Mouse (Mus musculus): ENCODE measurements around the gene Fam50b.

The Fam50b gene

DNA sequence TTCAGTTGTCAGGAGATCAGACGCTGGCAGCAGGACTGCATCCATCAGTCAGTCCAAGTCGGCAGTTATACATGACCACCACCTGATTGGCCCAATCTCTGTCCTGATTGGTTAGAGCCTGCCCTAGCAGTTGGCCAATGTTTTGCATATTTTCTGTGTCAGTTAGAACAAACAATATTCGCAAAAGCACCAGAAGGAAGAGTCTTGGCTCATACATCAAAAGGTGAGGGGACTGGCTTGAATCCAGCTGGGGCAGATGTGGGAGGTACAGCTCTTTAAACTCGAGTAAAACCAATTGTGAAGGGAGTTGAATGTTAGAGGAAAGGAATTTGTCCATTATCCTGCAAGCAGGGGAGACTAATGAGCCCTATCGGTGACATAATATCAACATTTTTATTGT lies at the start of gene Fam50b:
Gene Fam50b, plus strand, starts transcription at position 165 of the 400 bp plus-strand sequence.
- DNase-seq (ENCODE audit: low read depth, low spot score) = no peak

DNA sequence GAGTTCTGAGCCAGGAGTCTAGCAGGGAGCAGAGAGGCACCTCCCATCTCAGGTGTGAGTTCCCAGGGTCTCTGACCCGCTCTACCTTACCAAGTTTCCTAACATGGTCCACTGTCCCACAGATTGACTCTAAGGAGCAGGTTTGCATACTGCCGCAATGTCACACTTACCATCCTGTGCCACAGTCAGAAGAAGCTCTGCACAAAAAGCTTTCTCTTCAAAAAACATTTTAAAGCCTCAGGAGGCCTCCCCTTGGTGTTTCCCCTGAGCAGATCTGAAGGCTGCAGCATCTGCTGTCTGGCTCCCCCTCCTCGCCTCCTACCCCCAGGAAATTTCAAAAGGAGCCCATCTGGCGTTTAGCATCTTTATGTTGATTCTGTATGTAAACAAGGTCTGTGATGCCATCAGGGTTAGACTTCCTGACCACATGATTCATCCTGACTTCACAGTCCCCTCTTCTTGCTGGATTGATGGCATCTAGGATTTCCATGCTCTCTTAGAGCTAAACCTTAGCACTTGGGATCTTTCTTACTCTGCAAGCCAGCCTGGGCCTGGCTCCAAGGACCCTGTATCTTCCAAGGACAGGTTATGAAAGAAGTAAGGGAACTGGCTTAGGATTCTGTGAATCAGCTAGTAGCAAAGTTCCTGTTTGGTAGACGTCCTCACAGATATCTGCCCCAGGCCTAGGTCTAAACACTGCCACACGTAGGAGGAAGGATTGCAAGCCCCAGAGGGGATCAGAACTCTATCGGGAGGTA lies 49.5 kb upstream of the Fam50b start:
- DNase-seq (ENCODE audit: low read depth, low spot score) = no peak

DNA sequence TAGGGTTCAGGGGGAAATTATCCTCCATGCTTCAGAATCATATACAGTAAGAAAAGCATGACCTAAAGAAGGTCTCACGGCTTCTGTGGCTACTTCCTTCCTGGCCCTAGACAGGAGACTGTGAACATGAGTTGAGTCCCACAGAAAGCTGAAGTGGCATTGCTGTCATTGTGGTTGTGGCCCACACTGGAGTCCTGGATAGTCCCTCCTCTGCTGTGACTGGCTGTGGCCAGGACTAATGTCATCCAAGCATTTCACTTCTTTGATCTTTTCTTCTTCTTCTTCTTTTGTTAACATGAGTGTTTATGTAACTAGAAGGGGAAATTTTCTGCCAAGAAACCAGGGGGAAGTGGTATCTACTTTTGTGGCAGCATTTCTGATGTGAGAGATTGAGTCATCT lies 43.6 kb upstream of the Fam50b start:
- no peak for DNase-seq (ENCODE audit: low read depth, low spot score)

DNA sequence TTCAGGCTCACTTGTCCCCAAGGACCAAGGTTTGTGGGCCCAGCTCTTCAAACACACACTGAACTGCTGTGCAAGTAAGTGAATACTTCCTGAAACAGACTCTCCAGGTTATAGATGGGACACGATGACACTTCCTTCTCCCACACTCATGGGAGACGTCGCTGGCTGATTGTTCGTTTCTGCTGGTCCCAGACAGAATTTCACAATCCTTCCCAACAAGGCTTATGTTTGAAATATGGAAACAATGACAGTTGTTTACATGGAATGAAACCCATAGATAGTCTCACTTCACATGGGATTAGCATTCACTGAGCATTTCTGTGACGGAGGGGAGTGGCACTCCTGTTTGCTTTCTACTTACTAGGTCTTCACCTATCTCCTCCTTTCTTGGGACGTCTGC lies 41.5 kb upstream of the Fam50b start:
- DNase-seq (ENCODE audit: low read depth, low spot score) = no peak

DNA sequence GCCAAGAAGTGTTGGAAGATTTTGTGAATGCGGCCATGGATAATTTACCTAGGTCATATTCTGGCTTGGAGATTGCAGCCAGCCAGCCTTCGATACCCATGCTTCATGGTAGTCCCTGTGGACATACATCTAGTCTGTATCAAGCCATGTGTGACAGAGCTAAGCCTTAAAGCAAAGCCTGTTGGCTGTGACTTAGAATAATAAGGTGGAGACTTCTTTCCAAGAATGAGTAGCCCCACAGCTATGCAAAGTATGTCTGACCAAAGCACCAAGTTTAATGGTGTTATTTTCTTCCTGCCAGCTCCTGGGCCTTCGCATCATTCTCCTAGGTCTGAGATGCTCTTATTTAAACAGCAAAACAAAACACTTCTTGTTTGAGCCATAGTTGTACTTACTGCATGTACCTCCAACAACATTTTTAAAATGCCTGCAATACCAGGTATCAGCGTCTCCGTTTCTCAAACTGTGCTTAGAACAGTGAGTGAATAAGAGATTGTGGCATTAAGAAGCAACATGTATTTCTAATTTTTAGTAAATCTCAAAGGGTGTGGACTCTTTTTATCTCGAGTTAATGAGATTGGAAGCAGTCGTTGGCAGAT lies 37.8 kb upstream of the Fam50b start:
- no peak for DNase-seq (ENCODE audit: low read depth, low spot score)

DNA sequence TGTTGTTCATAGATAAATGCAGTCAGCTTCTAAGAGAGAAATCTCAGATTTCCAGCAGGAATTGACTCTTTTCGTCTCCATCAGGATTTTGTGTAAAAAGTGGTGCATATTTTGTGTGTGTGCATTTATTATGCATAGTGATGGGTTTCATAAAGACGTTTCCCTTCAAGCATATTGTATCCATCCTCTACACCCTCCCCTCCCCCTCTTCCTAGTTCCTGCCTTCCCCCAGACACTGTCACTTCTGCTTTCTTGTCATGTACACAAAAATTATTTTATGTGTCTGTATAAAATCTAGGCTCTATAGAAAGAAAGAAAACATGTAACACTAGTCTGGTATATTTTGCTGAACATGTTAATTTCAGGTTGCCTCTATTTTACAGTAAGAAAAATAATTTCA lies 34.6 kb upstream of the Fam50b start:
- no peak for DNase-seq (ENCODE audit: low read depth, low spot score)

DNA sequence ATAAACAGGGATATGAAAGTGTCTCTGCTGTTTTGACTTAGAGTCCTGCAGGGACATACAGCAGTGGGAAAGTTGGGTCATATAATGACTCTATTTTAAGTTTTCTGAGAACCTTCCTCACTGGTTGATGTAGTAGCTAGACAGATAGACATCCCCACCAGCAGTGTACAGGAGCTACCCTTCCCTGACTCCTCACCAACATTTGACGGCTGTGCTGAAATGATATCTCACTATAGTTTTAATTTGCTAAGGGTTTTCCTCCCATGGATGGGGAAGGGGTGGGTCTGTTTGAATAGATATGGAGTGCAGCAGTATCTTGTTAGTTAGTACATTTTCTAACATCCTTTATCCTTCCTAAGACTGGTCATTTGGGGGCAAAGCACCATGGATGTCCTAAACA lies 34.0 kb upstream of the Fam50b start:
- DNase-seq (ENCODE audit: low read depth, low spot score) = no peak

DNA sequence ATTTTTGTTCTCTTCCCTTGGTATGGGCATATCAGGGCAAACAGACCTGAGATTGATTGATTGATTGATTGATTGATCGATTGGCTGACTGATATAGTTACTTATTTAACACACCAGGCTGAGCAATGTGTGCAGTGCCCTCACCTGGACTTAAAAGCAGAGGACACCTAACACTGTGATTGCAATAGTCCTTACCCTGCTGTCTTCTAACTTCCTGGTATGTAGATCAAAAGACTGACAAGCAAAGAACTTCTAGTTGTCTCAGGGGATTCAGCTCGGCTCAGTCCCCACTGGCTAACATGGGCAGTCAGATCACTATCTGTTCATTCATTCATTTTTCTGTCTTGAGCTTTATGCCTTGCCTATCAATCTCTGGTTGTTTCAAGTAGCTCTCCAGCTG lies 31.3 kb upstream of the Fam50b start:
- no peak for DNase-seq (ENCODE audit: low read depth, low spot score)

DNA sequence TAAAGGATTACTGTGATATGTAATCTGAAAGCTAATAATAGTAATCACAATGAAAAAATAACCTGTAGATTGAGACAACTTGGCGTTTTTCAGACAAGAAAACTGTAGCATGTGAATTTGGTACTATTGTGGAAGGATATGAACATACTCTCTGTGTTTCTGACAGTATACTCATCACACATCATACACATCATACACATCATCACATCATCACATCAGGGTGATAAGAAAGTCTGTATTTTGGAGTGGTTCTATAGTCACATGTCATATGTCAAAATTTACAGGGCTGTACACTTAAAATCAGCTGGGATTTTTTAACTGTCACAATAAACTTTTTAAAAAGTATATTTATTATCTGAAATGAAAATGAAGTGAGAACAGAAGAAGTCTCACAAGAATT lies 30.9 kb upstream of the Fam50b start:
- no peak for DNase-seq (ENCODE audit: low read depth, low spot score)

DNA sequence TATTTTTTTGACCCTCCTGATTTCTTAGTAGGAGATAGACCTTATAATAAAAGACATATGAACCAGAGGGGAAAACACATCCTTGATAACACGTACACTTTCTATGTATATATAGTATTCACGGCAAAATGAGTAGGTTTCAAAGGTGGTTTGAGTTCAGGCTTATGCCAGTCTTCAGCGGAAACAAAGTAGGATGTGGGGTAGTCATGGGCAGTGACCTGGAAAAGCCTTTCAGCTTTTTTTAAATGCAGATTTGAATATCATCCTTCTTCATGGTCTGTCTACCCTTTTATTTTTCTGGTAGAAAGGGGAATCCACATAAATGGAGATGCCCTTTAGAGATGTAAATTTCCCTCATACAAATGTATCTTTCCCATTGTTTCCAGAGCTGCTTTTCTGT lies 29.8 kb upstream of the Fam50b start:
- no peak for DNase-seq (ENCODE audit: low read depth, low spot score)

DNA sequence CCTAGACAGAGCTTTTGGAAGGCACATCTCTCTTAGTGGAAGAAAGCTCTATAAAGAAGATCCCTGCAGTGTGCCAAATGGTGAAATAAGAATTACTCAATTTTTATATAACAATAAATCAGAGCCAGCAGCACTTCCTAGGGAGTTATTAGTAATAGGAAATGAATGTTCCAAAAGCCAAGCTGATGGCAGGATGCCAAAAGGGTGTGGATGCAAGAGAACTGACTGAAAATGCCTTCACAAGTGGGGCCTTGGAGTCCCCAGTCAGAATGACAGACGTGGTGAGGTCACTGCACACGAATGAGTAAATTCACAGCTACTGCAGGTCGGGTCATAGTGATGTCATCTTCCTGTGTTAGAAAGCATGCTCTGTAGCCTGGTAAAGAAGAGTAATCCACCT lies 25.7 kb upstream of the Fam50b start:
- no peak for DNase-seq (ENCODE audit: low read depth, low spot score)

DNA sequence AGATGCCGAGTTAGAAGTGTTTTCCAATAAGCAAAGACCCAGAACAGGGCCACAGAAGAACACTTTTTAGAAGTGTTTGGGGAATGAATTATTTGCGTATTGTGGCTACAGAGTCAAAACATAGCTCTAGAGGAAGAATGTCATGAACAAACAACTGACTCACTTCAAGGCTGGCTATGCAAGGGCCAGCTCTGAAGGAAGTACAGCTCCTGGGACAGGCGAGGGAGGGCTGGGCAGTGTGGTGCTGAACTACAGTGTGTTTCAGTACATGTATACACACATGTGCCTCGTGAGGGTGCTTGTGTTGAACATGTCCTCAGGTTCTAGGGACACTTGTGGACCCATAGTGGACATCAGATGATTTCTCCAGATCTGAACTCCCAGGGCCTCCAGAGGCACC lies 25.1 kb upstream of the Fam50b start:
- no peak for DNase-seq (ENCODE audit: low read depth, low spot score)

DNA sequence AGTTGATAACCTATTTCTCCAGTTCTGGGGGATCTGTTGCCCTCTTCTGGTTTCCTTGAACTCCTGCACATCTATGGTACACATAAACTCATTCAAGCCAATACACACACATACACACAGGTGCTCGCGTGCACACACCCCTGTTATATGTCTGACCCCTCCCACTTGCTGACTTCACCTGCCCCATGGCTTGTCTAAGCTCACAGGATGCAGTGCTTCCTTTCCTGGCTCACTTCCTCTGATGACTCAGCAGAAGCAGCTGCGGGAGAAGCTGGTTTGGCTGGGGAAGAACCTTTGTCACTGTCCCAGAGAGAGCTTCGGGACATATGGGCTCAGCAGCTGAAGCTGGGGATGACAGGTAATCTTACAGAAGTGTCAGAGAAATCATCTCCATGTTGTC lies 23.2 kb upstream of the Fam50b start:
- DNase-seq (ENCODE audit: low read depth, low spot score) = no peak

DNA sequence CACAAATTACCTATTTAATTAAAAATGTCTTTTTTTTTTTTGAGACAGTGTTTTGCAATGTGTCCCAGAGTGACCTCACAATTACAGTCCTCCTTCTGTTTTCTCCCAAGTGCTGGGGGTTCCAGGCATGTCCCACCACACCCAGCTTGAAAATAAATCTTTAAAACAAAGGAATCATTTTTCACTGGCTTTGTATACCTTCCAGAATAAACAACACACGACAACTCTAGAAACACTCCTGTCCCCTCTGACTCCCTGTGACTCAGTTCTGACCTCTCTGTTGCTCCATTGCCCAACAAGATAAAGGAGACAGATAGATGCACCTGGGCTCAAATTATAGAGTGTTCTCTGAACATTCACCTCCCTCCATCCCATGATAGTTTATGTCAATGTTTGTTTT lies 21.8 kb upstream of the Fam50b start:
- DNase-seq (ENCODE audit: low read depth, low spot score) = no peak

DNA sequence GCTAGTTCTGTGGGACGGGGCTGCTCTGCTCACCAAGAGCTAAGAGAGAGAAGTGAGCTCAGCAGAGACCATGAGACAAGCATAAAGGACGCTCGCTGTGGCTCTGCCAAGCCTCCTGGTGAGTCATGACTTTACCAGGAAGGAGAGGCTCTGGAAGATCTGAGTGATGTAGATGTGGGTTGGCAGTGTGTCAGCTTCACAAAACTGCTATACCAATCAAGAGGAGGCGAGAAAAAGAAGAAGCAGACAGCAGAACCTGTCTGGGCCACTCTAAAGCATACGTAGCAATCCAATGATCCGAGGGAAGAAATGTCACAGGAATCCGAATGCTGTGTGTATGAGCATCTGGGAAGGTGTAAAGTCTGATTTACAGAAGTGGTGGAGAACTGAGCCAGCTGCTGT lies 19.2 kb upstream of the Fam50b start:
- DNase-seq (ENCODE audit: low read depth, low spot score) = no peak

DNA sequence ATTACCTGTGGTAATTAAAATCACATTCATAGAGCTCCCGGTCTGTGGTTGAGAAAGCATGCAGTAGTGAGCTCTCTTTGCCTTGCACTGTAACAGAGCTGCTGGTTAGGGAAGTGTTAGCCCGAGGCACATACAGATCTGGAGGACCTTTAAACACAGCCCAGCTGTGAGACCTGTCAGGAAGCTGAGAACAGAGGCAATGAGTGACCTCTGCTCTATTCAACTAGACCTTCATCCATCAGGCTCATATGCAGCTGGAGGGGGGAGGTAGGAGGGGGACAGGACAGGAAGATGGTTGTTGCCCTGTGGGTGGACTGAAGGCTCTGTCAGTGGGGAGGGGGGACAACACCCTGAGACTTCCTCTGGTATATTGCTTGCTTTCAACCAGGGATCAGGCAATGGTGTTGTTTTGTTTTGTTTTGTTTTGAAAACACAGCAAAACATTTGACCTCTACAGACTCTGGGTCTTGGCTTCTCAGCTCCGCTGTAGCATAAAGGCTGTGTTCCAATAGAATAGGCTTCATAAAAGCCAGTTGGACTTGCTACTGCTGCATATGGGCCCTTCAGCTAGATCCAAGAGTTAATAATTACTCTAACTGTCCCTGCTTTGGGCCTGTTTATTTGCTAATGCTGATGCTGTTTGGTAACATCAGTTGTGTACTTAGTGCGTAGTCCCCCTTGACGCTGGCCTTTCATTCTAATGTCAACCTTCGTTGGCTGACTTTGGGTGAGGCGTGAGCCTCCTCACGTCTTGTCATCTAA lies 9.6 kb upstream of the Fam50b start:
- DNase-seq (ENCODE audit: low read depth, low spot score) = no peak

DNA sequence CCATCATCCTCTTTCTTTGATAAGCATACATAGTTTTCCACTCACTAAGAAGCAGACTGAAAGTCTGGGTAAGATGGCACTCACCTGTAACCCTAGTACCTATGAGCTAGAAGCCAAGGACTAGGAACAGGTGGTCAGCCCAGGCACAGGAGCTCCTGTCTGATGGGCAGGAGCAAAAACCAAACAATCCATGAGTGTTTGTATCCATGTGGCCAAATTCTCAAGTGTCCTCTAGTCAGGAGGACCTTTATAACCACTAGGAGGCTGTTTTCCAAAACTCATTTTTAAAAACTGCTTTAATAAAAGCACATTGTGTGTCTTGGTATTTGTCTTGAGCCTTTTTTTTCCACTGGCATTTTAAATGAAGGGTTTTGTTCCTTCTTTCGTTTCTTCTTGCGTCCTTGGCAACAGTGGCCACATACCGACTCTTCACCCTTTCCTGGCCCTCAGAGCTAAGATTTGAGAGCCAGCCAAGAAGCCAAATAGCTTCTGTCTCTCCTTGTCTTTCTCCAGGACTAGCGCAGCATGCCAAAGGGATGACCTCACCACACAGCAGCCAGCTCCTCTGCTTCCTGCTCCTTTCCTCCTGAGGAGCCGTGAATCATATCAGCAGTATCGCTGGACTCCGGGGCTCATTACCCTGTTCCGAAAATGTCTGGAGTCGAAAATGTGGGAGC lies 8.7 kb upstream of the Fam50b start:
- DNase-seq (ENCODE audit: low read depth, low spot score) = no peak

DNA sequence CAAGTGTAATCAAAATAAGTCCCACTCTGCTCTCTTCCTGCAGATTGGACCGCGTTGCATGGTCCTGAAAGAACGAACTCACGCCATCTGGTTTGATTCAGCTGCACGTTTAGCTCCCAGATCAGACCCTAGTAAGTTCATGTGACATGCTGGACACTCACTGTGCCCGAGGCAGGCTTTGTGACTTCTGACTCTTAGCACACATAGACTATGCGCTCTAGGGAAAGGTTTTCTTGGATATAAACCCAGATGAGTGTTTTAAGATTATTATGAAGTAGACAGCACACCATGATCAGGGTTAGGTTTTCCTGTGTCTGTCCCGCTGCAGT lies 8.2 kb upstream of the Fam50b start:
- DNase-seq (ENCODE audit: low read depth, low spot score) = no peak

DNA sequence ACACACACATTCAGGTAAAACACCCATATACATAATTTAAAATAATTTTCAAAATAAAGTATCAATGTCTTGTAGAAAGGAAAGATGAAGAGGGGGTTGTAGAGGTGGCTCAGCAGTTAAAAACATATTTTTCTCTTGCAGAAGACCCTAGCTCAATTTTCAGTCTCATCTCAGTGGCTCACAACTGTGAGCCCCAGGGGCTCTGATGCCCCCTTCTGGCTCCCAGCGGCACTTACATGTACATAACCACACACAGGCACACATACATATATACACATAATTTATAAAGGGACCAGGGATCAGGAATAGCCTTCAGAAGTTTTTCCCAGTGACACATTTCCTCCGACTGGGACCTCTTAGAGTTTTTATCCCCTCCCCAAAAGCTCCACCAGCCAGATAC lies 7.6 kb upstream of the Fam50b start:
- DNase-seq (ENCODE audit: low read depth, low spot score) = no peak

DNA sequence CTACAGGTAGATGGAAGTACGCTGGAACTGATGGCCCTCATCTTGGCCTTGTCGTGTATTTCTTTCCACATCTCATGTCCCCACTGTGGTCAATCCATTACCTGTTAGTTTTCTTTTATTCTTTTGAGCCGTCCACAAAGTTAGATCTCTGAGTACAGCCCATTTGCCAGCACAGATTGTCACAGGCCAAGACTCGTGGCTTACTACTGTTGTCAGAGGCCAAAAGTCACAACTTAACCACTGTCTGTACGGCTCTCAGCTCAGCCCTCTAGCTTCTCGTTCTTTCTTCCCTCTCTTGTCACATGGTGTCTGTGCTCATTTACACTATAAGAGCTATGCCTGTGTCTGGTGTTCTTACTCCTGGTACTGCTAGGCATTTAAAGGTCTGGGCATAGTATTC lies 3.1 kb upstream of the Fam50b start:
- DNase-seq (ENCODE audit: low read depth, low spot score) = no peak

DNA sequence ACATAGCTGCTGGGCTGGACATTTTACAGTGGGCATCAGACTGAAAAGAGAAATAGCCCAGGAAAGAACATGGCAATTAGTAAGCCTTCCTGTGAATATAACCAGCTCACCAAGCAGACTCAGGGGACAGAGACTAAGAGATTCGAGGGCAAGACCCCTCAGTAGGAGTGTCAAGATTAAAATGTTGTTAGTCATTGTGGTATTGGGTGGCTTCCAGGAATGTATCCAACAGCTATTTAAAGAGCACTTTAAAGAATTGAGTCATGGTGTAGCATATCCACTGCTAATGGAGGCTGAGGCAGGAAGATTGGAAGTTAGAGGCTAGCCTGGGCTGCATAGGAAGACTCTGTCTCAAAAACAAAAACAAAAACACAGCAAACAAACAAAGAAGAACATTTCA lies 870 bp upstream of the Fam50b start:
- DNase-seq (ENCODE audit: low read depth, low spot score) = no peak

DNA sequence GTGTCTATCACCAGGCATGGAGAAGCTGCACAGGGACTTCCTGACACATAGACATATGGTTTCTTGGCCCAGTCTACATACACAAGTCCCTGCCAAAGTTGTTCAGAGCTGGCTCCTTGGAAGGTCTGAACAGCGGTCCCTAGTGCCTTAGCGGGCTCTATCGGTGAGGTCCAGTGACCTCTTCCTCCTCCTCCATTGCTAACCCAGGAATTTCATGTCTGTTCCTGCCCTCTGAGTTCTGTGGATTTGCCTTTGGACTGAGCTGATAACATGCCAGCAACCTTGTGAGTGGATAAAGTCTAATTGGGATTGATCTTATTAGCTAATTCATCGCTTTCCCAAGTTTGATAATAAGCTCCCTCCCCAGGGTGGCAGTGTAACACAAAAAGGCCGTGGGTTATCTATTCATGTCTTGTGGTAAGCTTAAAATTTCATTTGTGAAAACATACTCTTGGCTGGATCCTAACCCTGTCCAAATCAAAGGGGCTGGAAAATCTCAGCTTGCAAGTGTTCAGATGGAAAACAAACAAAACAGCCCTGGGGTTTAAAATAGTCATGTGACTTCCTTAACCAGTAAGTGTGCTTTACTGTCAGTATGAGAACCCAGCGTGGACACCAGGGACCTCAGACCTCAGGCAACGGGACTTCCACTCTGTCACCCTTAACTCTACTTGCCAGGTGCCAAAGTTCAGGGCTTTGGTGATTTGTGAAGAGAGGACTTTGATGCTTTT lies 3.5 kb downstream of the Fam50b start:
- no peak for DNase-seq (ENCODE audit: low read depth, low spot score)

Measured in retina, postnatal 7 days (tissue).